Comparison of ENCODE assay signal across 12 mouse cellular contexts in genomic region chr16:57416049-57416448, GRCm38 (mm10).
A peak's percentile ranks its signal among the peaks of the same experiment; 100 is the strongest.
DNase-seq lines count a peak whose midpoint lies in the region; ATAC-seq and TF ChIP-seq lines count a peak whose summit lies in the region.
"Had no signal": no experiment of that assay in that cellular context is flagged by ENCODE, and none has a peak within 500 bp of the region (broad histone marks: within the 10 kb centered on the region; RNA-seq: fewer than 3 reads in every experiment).

No protein-coding gene starts in this region.

- H3K9me3 ChIP-seq in forebrain, postnatal 0 days (ENCODE audit: low read length): no peaks in the 10 kb centered on the region

- DNase-seq in embryo, embryonic 10 days (ENCODE audit: low spot score): peak; percentile 25
- no peak for DNase-seq in embryo, embryonic 10.5 days (ENCODE audit: low spot score)
- DNase-seq in heart, postnatal 10 days: peak; percentile 45 to 49
- DNase-seq in heart, adult 9 months (ENCODE audit: low spot score in 2 of 2): no peak
- no peak for DNase-seq in forebrain, postnatal 0 days
- no peak for DNase-seq in urinary bladder, postnatal 10 days (ENCODE audit: low spot score)
- DNase-seq in adrenal gland, postnatal 4 days (ENCODE audit: low spot score in 2 of 2): no peak
- DNase-seq: heart, postnatal 36 days; kidney, adult 9 months; liver, postnatal 0 days; thymus, postnatal 36 days had no signal

- no peaks in the 10 kb centered on the region for H3K79me2 ChIP-seq in C2C12 (ENCODE audit: control insufficient read depth, insufficient read depth)

- no peak overlapping the region for H3K4me2 ChIP-seq in forebrain, postnatal 0 days (ENCODE audit: low read depth)

- H3K36me3 ChIP-seq in C2C12 (ENCODE audit: control insufficient read depth, insufficient read depth): no peaks in the 10 kb centered on the region
- H3K36me3 ChIP-seq in forebrain, postnatal 0 days (ENCODE audit: insufficient read depth): no peaks in the 10 kb centered on the region

- intact Hi-C loops in heart, postnatal 10 days (cut with DNase I): loop anchor here (10.0 kb wide), 1 partner anchor 989 kb away; the partner anchor contains the start of gene Dcbld2

- H3K27me3 ChIP-seq in C2C12 (ENCODE audit: control insufficient read depth, insufficient read depth, insufficient read length): no peaks in the 10 kb centered on the region
- H3K27me3 ChIP-seq in forebrain, postnatal 0 days (ENCODE audit: insufficient read depth, low read length): no peaks in the 10 kb centered on the region

- H3K79me3 ChIP-seq in C2C12 (ENCODE audit: low read depth): no peaks in the 10 kb centered on the region

- ATAC-seq in forebrain, postnatal 0 days: peak; percentile 48; the same call in 1 of the 2 replicates
- ATAC-seq: liver, postnatal 0 days had no signal

- H3K27ac ChIP-seq in forebrain, postnatal 0 days (ENCODE audit: low read depth, low read length): no peak overlapping the region

- 35% methylated on average over 2 of the region's 2 CpGs for WGBS in forebrain, postnatal 0 days

- TF ChIP-seq CTCF in C2C12 (IDR thresholded peaks at IDR 0.05; ENCODE audit: control insufficient read depth, insufficient read depth, insufficient read length): no peak
- no peak for TF ChIP-seq CTCF in forebrain, postnatal 0 days (IDR thresholded peaks at IDR 0.05; ENCODE audit: low read depth)

- no peak overlapping the region for H3ac ChIP-seq in C2C12 (ENCODE audit: control insufficient read depth, insufficient read length, low read depth)

- H3K4me1 ChIP-seq in forebrain, postnatal 0 days (ENCODE audit: insufficient read depth): no peaks in the 10 kb centered on the region

- no peak overlapping the region for H3K4me3 ChIP-seq in C2C12 (ENCODE audit: insufficient read depth, poor library complexity, severe bottlenecking)
- H3K4me3 ChIP-seq in forebrain, postnatal 0 days (ENCODE audit: low read depth, low read length): no peak overlapping the region

- no peak overlapping the region for H3K9ac ChIP-seq in forebrain, postnatal 0 days
- H3K9ac ChIP-seq: liver, postnatal 0 days had no signal

TF ChIP-seq in C2C12, 6 proteins besides CTCF, POLR2A, EP300 and RAD21:
- TF ChIP-seq MYOD1 (IDR thresholded peaks at IDR 0.05; ENCODE audit: control insufficient read depth, insufficient read length, low read depth) (peak; percentile 62), MAX (IDR thresholded peaks at IDR 0.05) (no peak), CEBPB (IDR thresholded peaks at IDR 0.05; ENCODE audit: low read depth) (no peak)

Comparison
In these comparisons a context has a peak if more than half of its experiments do, and no peak if none do; other contexts are left out.
1. DNase-seq: peak in embryo, embryonic 10 days (single experiment) and heart, postnatal 10 days (2 of 2); none in embryo, embryonic 10.5 days (single experiment), heart, adult 9 months (0 of 2), forebrain, postnatal 0 days (single experiment), urinary bladder, postnatal 10 days (single experiment) and adrenal gland, postnatal 4 days (0 of 2).